Mouse (Mus musculus) heart, embryonic 12.5 days (tissue): ENCODE data around the gene Zfp39. TPM values are rescaled to one million over a fixed set of nuclear protein-coding genes. Genes with fewer than 3 reads are reported as not detected.

Experiments used
- ATAC-seq: fragments of 200-750 bp; cut with Nextera tagmentation; 2 replicates; pipeline ENCODE4 v1.8.0; 2017; ENCODE audit warnings: moderate TSS enrichment, moderate library complexity; ENCODE audit not compliant: insufficient number of reproducible peaks, low FRiP score
- H3K27ac ChIP-seq: fragments of 300-500 bp; sonication (generic); 2 replicates; pipeline ENCODE4 v1.5.1; 2016; ENCODE audit warnings: mild to moderate bottlenecking, moderate library complexity; ENCODE audit not compliant: poor library complexity, severe bottlenecking
- H3K27me3 ChIP-seq: fragments of 300-500 bp; sonication (generic); replicated peaks from 2 replicates; pipeline ENCODE4 v1.6.1; 2016; ENCODE audit warnings: mild to moderate bottlenecking, moderate library complexity
- H3K36me3 ChIP-seq: fragments of 300-500 bp; sonication (generic); 2 replicates; pipeline ENCODE4 v1.6.1; 2016; ENCODE audit warnings: mild to moderate bottlenecking, moderate library complexity
- H3K4me1 ChIP-seq: fragments of 300-500 bp; sonication (generic); replicated peaks from 2 replicates; pipeline ENCODE4 v1.6.1; 2016; ENCODE audit warnings: mild to moderate bottlenecking
- H3K4me2 ChIP-seq: fragments of 300-500 bp; sonication (generic); 2 replicates; pipeline ENCODE4 v1.6.1; 2016; ENCODE audit warnings: mild to moderate bottlenecking, moderate library complexity
- H3K4me3 ChIP-seq: fragments of 300-500 bp; sonication (generic); 2 replicates; pipeline ENCODE4 v1.5.1; 2016; ENCODE audit warnings: mild to moderate bottlenecking
- H3K9ac ChIP-seq: fragments of 300-500 bp; sonication (generic); 2 replicates; pipeline ENCODE4 v1.6.1; 2016; ENCODE audit warnings: mild to moderate bottlenecking, moderate library complexity
- H3K9me3 ChIP-seq: fragments of 300-500 bp; sonication (generic); replicated peaks from 2 replicates; pipeline ENCODE4 v1.6.1; 2016; ENCODE audit warnings: mild to moderate bottlenecking, moderate library complexity
- WGBS: fragments of 180-500 bp; shearing (Covaris S2); methylation state at CpG from one replicate; pipeline ENCODE4 v1.1.7; 2016; 5-methylcytosine and 5-hydroxymethylcytosine counted together
- polyA plus RNA-seq: library from polyadenylated mRNA; unstranded; fragments of >200 nt; fragmentation: Nextera tagmentation; extraction: Ambion mirVana; gene quantifications from 2 replicates; pipeline ENCODE4 v1.2.1, GENCODE M21; 2016

Zfp39 gene
- 4.4 and 5.1 TPM in 2 replicates for polyA plus RNA-seq

DNA sequence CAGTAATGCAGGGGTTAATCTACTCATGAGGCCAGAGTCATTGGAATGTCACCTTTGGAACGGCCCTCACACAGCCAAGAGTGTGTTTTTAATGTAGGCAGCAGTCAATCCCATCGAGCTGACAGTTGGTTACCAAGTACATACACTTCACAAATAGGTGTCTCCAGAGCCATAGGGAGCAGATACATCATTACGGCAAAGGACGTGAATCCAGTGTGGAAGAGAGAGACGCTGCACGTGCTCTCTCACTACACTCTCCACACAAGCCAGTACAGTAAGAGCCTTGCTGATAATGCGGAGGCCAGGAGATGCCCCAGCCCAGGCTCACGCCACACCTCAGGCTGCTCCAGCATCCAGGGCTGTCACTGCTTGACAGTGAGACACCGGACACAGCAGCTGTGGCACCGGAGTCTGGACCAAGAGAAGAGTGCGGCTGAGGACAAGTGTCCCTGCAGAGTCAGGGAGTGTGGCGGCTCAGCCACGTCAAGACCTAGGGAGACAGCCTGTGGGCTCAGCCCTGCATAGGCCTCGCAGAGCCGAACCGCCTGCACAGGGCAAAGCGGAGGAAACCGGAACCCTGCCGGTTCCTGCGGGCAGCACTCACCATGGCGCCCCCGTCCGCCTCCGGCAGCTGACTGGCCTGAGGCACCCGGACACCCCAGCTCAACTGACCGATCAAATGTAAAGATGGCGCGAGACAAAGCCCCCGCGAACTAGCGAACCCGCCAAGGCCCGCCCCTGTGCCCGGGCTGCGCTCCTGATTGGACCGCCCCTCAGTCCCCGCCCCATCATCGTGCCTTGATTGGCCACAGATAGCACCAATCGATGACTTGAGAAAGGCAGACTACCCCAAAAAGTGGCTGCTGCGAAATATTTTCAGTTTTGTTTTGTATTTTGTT is at the start of gene Zfp39:
Gene Zfp39 (minus strand): TSS at position 715 of the 899 bp plus-strand sequence.
- peak; percentile 98 for ATAC-seq
- peak within 1 kb of the TSS; percentile 84 for H3K4me3 ChIP-seq
- peak within 1 kb of the TSS; percentile 88 for H3K27ac ChIP-seq
- no peaks in the 10 kb centered on the region for H3K9me3 ChIP-seq
- H3K36me3 ChIP-seq: peaks cover 22% of the 10 kb centered on the region
- WGBS: under 1% methylated on average over 40 of the region's 40 CpGs
- H3K9ac ChIP-seq: peak within 1 kb of the TSS; percentile 87
- H3K27me3 ChIP-seq: no peaks in the 10 kb centered on the region
- H3K4me2 ChIP-seq: peak within 1 kb of the TSS; percentile 82
- peaks cover 8% of the 10 kb centered on the region for H3K4me1 ChIP-seq

GRCm38 (mm10) chr11:58953351-58954169 is 49.5 kb upstream of the Zfp39 start:
- Histone ChIP-seq H3K27ac (peak overlapping the region; percentile 88), H3K27me3 (peaks cover 16% of the 10 kb centered on the region), H3K36me3 (peaks cover 19% of the 10 kb centered on the region), H3K4me3 (peak overlapping the region; percentile 93), H3K9ac (peak overlapping the region; percentile 90), H3K4me2 (peak overlapping the region; percentile 95), H3K4me1 (peaks cover 33% of the 10 kb centered on the region), H3K9me3 (no peaks in the 10 kb centered on the region)
- WGBS: 1% methylated on average over 33 of the region's 33 CpGs
- ATAC-seq: 0 out of 2 replicates have a peak, but pooled peaks have one; percentile 40

DNA sequence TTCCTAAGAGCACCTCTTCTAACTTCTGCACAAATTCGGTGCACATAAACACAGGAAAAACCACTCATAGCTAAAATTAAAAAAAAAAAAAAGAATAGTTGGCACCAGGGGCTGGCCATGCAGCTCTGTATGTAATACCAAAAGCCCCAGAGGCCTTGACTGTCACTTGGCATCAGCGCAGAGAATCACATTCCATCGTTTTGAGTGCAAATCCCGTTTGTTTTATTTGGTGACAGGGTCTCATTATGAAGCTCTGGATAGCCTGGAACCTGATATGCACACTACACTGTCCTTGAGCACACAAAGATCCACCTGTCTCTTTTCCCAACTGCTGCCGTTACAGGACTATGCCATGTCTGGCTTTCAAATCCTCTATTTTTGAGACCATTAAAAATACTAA is 47.2 kb upstream of the Zfp39 start:
- no peak overlapping the region for H3K27ac ChIP-seq
- H3K4me3 ChIP-seq: no peak overlapping the region
- H3K36me3 ChIP-seq: no peaks in the 10 kb centered on the region
- H3K9ac ChIP-seq: no peak overlapping the region
- WGBS: 79% methylated on average over 5 of the region's 5 CpGs
- ATAC-seq: no peak
- H3K4me2 ChIP-seq: no peak overlapping the region
- peaks cover 23% of the 10 kb centered on the region for H3K4me1 ChIP-seq
- H3K9me3 ChIP-seq: no peaks in the 10 kb centered on the region
- H3K27me3 ChIP-seq: peaks cover 22% of the 10 kb centered on the region

DNA sequence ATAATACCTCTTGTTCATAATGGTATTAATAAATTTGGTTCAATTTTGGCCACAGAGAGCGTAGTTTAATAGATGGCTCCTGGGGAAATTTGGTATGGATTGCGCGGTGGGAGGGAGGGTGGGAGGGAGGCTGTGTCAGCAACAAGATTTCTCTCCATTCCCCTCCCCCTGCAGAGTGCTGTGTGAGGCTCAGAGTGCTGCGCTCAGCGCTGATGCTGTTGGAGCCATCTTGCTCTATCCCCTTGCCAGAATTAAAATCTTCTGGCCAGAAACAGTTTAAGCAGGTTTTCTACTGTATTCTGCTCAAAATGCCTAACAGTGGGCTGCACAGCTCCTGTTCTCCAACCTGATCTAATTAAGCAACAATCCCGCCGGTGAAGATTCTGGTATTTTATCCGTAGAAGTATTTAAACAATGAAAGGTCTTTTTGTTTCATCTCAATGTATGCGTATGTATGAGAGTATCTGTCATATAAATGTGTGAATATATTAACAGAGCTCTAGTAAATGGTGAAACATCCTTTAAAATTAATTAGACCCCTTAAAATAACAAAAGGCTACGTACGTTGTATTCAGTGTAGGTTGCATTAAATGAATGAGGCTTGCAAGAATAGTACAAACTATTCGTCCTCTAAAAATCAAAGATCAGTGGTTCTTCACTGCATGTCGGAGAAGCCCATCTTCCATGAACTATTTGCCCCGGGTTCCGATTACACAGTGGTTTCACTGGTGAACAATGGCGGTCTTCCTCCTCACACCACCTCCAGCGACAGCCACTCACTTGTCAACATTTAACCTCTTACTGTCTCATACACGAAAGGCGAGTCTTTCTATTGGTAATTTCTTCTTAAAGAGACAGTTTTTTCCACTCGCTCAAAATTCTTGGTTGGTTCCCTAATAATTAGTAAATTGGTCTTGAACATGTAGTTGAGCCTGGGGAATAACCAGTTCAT is 45.7 kb upstream of the Zfp39 start:
- H3K4me1 ChIP-seq: peaks cover 18% of the 10 kb centered on the region; the same call in 1 of the 2 replicates
- H3K36me3 ChIP-seq: no peaks in the 10 kb centered on the region
- H3K4me2 ChIP-seq: peak overlapping the region; percentile 71
- H3K9ac ChIP-seq: peak overlapping the region; percentile 64
- peaks cover 34% of the 10 kb centered on the region for H3K27me3 ChIP-seq
- peak overlapping the region; percentile 64; the same call in 1 of the 2 replicates for H3K27ac ChIP-seq
- 13% methylated on average over 20 of the region's 20 CpGs for WGBS
- H3K9me3 ChIP-seq: no peaks in the 10 kb centered on the region
- ATAC-seq: no peak
- peak overlapping the region; percentile 42 for H3K4me3 ChIP-seq

DNA sequence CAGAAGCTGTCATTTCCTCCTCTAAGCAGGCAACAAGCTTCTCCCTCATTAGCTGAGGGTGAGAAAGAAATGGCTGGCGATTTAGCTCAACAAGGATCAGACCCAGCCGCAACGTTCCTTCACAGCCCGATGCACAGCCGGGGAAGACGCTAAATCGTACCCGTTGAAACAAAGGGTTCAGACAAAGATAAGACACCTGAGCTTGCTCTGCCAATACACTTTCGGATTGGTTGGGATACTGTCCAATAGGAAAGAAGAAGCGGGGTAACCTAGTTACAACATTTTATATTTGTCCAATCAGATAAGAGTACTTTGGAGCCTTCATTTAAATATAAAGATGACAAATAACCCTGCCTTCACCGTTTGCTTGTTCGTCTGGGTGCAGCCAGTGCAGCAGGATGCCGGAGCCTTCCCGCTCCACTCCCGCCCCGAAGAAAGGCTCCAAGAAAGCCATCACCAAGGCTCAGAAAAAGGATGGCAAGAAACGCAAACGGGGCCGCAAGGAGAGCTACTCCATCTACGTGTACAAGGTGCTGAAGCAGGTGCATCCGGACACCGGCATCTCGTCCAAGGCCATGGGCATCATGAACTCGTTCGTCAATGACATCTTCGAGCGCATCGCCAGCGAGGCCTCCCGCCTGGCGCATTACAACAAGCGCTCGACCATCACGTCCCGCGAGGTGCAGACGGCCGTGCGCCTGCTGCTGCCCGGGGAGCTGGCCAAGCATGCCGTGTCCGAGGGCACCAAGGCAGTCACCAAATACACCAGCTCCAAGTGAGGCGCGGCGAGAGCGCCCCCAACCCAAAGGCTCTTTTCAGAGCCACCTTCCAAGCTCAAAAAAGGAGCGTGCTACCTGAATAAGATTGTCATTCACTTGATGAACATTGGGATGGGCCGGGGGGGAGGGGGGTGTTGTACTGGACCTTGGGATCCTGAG is 44.8 kb upstream of the Zfp39 start, which contains the start of gene Hist3h2ba:
Gene Hist3h2ba (plus strand): TSS at position 379 of the 938 bp plus-strand sequence.
- Histone ChIP-seq H3K9me3 (no peaks in the 10 kb centered on the region), H3K27me3 (peaks cover 44% of the 10 kb centered on the region), H3K4me1 (peaks cover 18% of the 10 kb centered on the region; the same call in 1 of the 2 replicates), H3K4me2 (peak within 1 kb of the TSS; percentile 71), H3K9ac (peak within 1 kb of the TSS; percentile 64), H3K4me3 (peak within 1 kb of the TSS; percentile 42), H3K27ac (peak within 1 kb of the TSS; percentile 69), H3K36me3 (no peaks in the 10 kb centered on the region)
- under 1% methylated on average over 48 of the region's 48 CpGs for WGBS
- peak; percentile 83 for ATAC-seq

- Histone ChIP-seq H3K27me3 (peaks cover 47% of the 10 kb centered on the region), H3K27ac (peak overlapping the region; percentile 69; the same call in 1 of the 2 replicates), H3K4me2 (peak overlapping the region; percentile 71), H3K4me3 (peak overlapping the region; percentile 42), H3K9ac (peak overlapping the region; percentile 46; the same call in 1 of the 2 replicates), H3K36me3 (no peaks in the 10 kb centered on the region), H3K4me1 (peaks cover 10% of the 10 kb centered on the region; the same call in 1 of the 2 replicates), H3K9me3 (no peaks in the 10 kb centered on the region)
- no peak for ATAC-seq
- WGBS: 16% methylated on average over 23 of the region's 23 CpGs
Observed at GRCm38 (mm10) chr11:58947798-58948528, 43.9 kb upstream of the Zfp39 start.

DNA sequence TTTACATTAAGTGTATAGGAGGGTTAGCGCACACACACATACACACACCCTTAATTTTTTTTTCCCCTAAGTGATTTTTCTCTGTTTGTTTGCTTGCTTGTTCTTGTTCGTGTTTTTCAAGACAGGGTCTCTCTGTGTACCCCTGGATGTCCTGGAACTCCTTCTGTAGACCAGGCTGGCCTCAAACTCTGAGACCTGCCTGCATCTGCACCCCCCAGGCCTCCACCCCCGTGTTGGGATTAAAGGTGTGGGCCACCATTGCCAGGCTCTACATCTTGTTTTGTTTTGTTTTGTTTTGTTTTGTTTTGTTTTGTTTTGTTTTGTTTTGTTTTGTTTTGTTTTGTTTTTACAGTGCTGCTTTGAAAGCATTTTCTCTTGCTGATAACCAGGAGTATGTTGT is 43.3 kb upstream of the Zfp39 start:
- no peak overlapping the region for H3K9ac ChIP-seq

DNA sequence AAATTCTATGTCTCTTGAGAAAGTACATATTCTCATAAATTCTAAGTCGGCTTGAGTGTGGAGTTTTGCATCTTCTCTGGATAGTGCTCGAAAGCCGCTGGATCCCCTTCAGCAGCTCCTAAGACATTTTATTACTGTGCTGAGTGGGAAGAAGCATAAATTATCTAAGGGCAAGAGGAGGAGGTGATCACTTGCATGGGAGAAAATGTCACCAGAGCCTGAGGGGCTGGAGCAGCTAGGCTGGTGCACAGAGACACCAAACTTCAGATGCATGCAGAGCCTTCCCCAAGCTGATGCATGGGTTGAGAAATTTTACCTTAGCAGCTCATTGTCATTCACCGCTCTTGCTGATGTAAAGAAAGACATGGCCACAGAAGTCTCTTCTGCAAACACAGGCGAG is 40.1 kb upstream of the Zfp39 start:
- ATAC-seq: no peak
- no peak overlapping the region for H3K9ac ChIP-seq
- no peak overlapping the region for H3K27ac ChIP-seq
- H3K4me1 ChIP-seq: 0 out of 2 replicates have a peak, but pooled peaks cover 10% of the 10 kb centered on the region
- no peak overlapping the region for H3K4me2 ChIP-seq
- no peak overlapping the region for H3K4me3 ChIP-seq
- 74% methylated on average over 5 of the region's 5 CpGs for WGBS
- no peaks in the 10 kb centered on the region for H3K9me3 ChIP-seq
- H3K36me3 ChIP-seq: no peaks in the 10 kb centered on the region
- peaks cover 34% of the 10 kb centered on the region for H3K27me3 ChIP-seq

More for the DNA sequence above, 43.3 kb upstream of the Zfp39 start:
- WGBS: 73% methylated on average over 3 of the region's 3 CpGs
- no peak overlapping the region for H3K4me2 ChIP-seq
- H3K27me3 ChIP-seq: peaks cover 49% of the 10 kb centered on the region
- ATAC-seq: no peak
- H3K4me3 ChIP-seq: no peak overlapping the region
- no peaks in the 10 kb centered on the region for H3K9me3 ChIP-seq
- H3K27ac ChIP-seq: no peak overlapping the region
- peaks cover 10% of the 10 kb centered on the region; the same call in 1 of the 2 replicates for H3K4me1 ChIP-seq
- H3K36me3 ChIP-seq: no peaks in the 10 kb centered on the region

GRCm38 (mm10) chr11:58939088-58939439 is 35.0 kb upstream of the Zfp39 start:
- Histone ChIP-seq H3K36me3 (peaks cover 26% of the 10 kb centered on the region), H3K27me3 (peaks cover 9% of the 10 kb centered on the region), H3K4me2 (peak overlapping the region; percentile 89), H3K9ac (peak overlapping the region; percentile 97), H3K4me3 (peak overlapping the region; percentile 96), H3K27ac (peak overlapping the region; percentile 95), H3K4me1 (peaks cover 20% of the 10 kb centered on the region), H3K9me3 (no peaks in the 10 kb centered on the region)
- ATAC-seq: no peak
- WGBS: 22% methylated on average over 6 of the region's 6 CpGs
